Mouse (Mus musculus) brown adipose tissue, adult 24 weeks (tissue): ENCODE data around the gene Map1lc3a. TPM values are rescaled to one million over a fixed set of nuclear protein-coding genes. Genes with fewer than 3 reads are reported as not detected.
A peak's percentile ranks its signal among the peaks of the same experiment; 100 is the strongest.

ENCODE experiments used
- H3K27ac ChIP-seq: fragments of 200-500 bp; replicated peaks from 2 replicates; pipeline ENCODE4 v1.5.1; 2012; ENCODE audit warnings: low read depth, mild to moderate bottlenecking, low read length
- H3K4me1 ChIP-seq: fragments of 200-500 bp; 2 replicates; pipeline ENCODE4 v1.6.1; 2012; ENCODE audit warnings: low read length, mixed read lengths; ENCODE audit not compliant: control insufficient read depth, insufficient read depth, insufficient read length
- H3K4me3 ChIP-seq: fragments of 200-500 bp; 2 replicates; pipeline ENCODE4 v1.5.1; 2012; ENCODE audit warnings: low read depth, mild to moderate bottlenecking, low read length, moderate library complexity; ENCODE audit not compliant: insufficient read depth
- polyA plus RNA-seq: library from polyadenylated mRNA; stranded (reverse); fragments of >200 nt; gene quantifications from 2 replicates; pipeline ENCODE4 v1.2.4, GENCODE M21; 2012; ENCODE audit not compliant: missing spikeins, insufficient read depth, insufficient read length

Gene Map1lc3a
- polyA plus RNA-seq, 1 experiment: 471 TPM

DNA sequence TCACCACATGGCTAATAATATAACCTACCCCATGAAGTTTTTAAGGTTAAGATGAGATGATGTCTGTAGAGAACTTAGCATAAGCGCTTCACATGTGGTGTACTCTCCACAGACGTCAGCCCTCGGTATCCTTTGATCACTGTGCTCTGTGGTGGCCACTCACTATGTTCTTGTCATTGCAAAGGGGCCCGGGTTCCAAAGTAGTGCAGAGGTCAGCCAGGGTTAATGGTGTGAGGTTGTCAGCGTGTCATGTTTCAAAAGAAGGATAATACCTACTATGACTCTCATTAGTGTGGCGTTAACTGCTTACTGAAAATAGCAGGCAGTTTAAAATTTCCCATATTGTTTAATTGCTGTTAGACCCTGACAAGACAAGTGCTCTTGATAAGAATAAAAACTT, 37.6 kb downstream of the Map1lc3a start:
- Histone ChIP-seq H3K4me3 (no peak overlapping the region), H3K4me1 (peaks cover 7% of the 10 kb centered on the region; the same call in 1 of the 2 replicates)

DNA sequence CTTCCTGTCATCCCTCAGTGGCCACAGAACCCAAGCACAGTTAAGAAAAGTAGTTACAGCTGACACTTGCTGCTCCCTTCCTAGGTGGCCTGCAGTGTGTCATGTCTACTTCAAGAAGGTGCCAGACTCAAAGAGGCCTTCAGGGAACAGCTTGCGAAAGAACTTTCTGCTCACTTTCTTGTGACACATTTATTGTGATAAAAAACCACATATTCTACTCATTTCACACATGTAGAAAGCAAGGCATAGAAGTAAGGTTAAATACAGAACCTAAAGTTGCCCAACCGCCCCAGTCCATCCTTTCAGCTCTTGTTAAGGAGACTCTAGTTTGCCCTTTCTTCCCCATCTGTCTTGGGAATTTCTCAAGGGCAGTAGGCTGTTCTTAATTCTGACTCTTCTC, 42.5 kb downstream of the Map1lc3a start:
- H3K27ac ChIP-seq: peak overlapping the region; percentile 89
- H3K4me3 ChIP-seq: no peak overlapping the region
- peaks cover 17% of the 10 kb centered on the region for H3K4me1 ChIP-seq

More for the DNA sequence above, 37.6 kb downstream of the Map1lc3a start:
- H3K27ac ChIP-seq: no peak overlapping the region

DNA sequence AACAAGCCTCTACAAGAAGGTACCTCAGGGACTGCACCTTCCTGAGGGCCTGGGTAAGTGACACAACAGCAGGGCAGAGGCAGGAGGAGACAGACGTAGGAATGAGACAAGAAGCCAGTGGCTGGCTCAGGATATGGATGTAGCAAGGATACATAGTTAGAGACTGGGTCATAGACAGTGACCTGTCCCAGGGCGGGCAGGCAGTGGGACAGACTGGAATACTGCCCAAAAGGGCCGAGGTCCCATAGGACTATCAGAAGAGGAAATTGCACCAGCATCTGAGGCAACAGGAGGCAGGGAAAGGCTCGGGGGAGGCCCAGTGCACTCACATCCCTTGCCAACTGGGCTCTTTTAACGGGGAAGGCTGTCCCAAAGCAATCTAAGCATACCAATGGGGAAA, 44.5 kb downstream of the Map1lc3a start:
- Histone ChIP-seq H3K27ac (peak overlapping the region; percentile 63), H3K4me3 (no peak overlapping the region), H3K4me1 (peaks cover 17% of the 10 kb centered on the region)

DNA sequence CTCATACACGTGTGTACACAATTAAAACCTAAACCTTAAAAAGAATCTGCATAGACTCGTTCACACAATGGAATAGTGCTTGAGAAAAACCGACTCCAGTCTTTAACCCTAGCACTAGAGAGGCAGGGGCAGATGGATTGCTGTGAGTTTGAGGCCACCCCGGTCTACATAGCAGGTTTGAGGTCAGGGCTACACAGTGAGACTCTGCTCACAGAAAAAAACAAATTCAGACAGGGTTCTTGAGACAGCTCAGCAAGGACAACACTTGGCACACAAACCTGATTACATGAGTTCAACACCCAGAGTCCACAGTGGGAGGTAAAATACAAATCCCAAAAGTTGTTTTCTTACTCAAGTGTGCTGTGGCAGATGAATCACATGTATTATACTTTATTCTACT, 49.9 kb downstream of the Map1lc3a start:
- Histone ChIP-seq H3K27ac (no peak overlapping the region), H3K4me3 (no peak overlapping the region), H3K4me1 (peaks cover 4% of the 10 kb centered on the region)

Other genes starting within 250 kb of the Map1lc3a start
- 9.7 and 13.2 TPM in 2 replicates for gene Ahcy, start 201.8 kb upstream of the Map1lc3a start, polyA plus RNA-seq
- gene Itch, start 142.8 kb upstream of the Map1lc3a start, polyA plus RNA-seq: 18.4 and 18.6 TPM in 2 replicates
- gene Dynlrb1, start 39.8 kb upstream of the Map1lc3a start, polyA plus RNA-seq: 372 and 376 TPM in 2 replicates
- 19.0 and 20.3 TPM in 2 replicates for gene Pigu, start 81.1 kb downstream of the Map1lc3a start, polyA plus RNA-seq
- gene Trp53inp2, start 104.8 kb downstream of the Map1lc3a start, polyA plus RNA-seq: 229 and 288 TPM in 2 replicates
- gene Ncoa6, start 197.6 kb downstream of the Map1lc3a start, polyA plus RNA-seq: 11.5 and 13.5 TPM in 2 replicates
- 514 and 528 TPM in 2 replicates for gene Acss2, start 241.7 kb downstream of the Map1lc3a start, polyA plus RNA-seq
- not detected in 2 replicates for gene Ggt7, start 241.9 kb downstream of the Map1lc3a start, polyA plus RNA-seq